8 mouse cellular contexts compared by ENCODE assay signal in the genomic region with DNA sequence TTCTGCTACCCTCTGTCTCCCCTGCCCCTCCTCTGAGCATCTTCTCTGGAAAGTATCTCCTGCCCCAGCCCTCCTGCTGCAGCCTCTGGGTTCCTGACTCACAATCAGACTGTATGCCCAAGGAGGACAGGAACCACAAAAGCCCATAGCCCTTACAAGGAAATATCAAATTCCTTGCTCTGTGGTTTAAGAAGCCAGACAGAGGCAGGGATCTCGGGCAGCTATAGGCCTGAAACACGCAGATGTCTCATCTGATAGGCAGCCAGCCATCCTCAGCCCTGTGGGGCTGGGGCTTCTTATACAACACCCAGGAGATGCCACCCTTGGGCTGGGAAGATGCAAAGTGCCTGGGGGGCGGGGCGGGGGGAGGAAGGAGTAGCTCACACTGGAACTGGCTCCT. TPM values are rescaled to one million over a fixed set of nuclear protein-coding genes. Genes with fewer than 3 reads are reported as not detected.
DNase-seq lines count a peak whose midpoint lies in the region; ATAC-seq lines count a peak whose summit lies in the region.

No protein-coding gene starts in this region.

- no peaks in the 10 kb centered on the region for H3K36me3 ChIP-seq in forebrain, embryonic 14.5 days (ENCODE audit: control insufficient read depth, insufficient read depth, low read length)
- no peaks in the 10 kb centered on the region for H3K36me3 ChIP-seq in liver, embryonic 13.5 days

- 88% methylated on average over 4 of the region's 4 CpGs for WGBS in forebrain, embryonic 14.5 days
- WGBS in liver, embryonic 13.5 days (ENCODE audit: insufficient replicate concordance) = 49% methylated on average over 4 of the region's 4 CpGs

- H3K9ac ChIP-seq in forebrain, embryonic 14.5 days (ENCODE audit: low read length) = no peak overlapping the region
- no peak overlapping the region for H3K9ac ChIP-seq in liver, embryonic 13.5 days

- peaks cover 25% of the 10 kb centered on the region for H3K4me1 ChIP-seq in forebrain, embryonic 14.5 days (ENCODE audit: control insufficient read depth, insufficient read depth, low read length)
- peaks cover 35% of the 10 kb centered on the region for H3K4me1 ChIP-seq in liver, embryonic 13.5 days (replicated peaks)

- no peaks in the 10 kb centered on the region for H3K9me3 ChIP-seq in forebrain, embryonic 14.5 days (replicated peaks; ENCODE audit: control insufficient read depth, low read length)
- H3K9me3 ChIP-seq in liver, embryonic 13.5 days (replicated peaks) = no peaks in the 10 kb centered on the region

- no peaks in the 10 kb centered on the region for H3K27me3 ChIP-seq in forebrain, embryonic 14.5 days (replicated peaks; ENCODE audit: control insufficient read depth, insufficient read depth, low read length)
- H3K27me3 ChIP-seq in liver, embryonic 13.5 days = peaks cover 11% of the 10 kb centered on the region

- no peak overlapping the region for H3K4me3 ChIP-seq in forebrain, embryonic 14.5 days (ENCODE audit: low read depth, low read length)
- H3K4me3 ChIP-seq in liver, embryonic 13.5 days (replicated peaks) = no peak overlapping the region

- H3K4me2 ChIP-seq in forebrain, embryonic 14.5 days (ENCODE audit: low read length) = peak overlapping the region; percentile 57
- peak overlapping the region; percentile 75; the same call in 1 of the 2 replicates for H3K4me2 ChIP-seq in liver, embryonic 13.5 days

- peak; percentile 1 for DNase-seq in kidney, adult 11 months
- no peak for DNase-seq in kidney, postnatal 36 days
- DNase-seq in Muller cell, postnatal 12 days (ENCODE audit: inconsistent ontology term) = peak; percentile 14
- DNase-seq in forebrain, embryonic 14.5 days (ENCODE audit: low spot score) = no peak
- DNase-seq in liver, embryonic 13.5 days = no peak
- DNase-seq in retina, postnatal 1 day = no peak
- DNase-seq in c-Kit-positive CD71-positive TER-119-positive erythroid progenitor cells, embryonic 14.5 days (ENCODE audit: low spot score) = no peak
- DNase-seq in adipocyte (ENCODE audit: low spot score) = no peak

- ATAC-seq in forebrain, embryonic 14.5 days = no peak
- no peak for ATAC-seq in liver, embryonic 13.5 days (ENCODE audit: low read depth)

- H3K27ac ChIP-seq in forebrain, embryonic 14.5 days (ENCODE audit: low read depth, low read length) = 0 out of 2 replicates have a peak overlapping the region, but pooled peaks have one; percentile 36
- H3K27ac ChIP-seq in liver, embryonic 13.5 days = no peak overlapping the region

RNA-seq across cellular contexts. Expression of a gene that starts 1.0 kb away (rescaled TPM):
- 0.64 and 1.2 TPM in 2 replicates for polyA plus RNA-seq in forebrain, embryonic 14.5 days (2014; fragmentation: Nextera tagmentation; extraction: Ambion mirVana)
- polyA plus RNA-seq in liver, embryonic 13.5 days (2015; fragmentation: Nextera tagmentation; extraction: Ambion mirVana) = 0.13 and 0.14 TPM in 2 replicates

Comparison
In these comparisons a context has a peak if more than half of its experiments do, and no peak if none do; other contexts are left out.
1. DNase-seq: peak in kidney, adult 11 months (single experiment) and Muller cell, postnatal 12 days (single experiment); none in kidney, postnatal 36 days (0 of 2), forebrain, embryonic 14.5 days (single experiment), liver, embryonic 13.5 days (single experiment), retina, postnatal 1 day (single experiment), c-Kit-positive CD71-positive TER-119-positive erythroid progenitor cells, embryonic 14.5 days (single experiment) and adipocyte (single experiment).